Comparison of ENCODE assay signal across 17 mouse cellular contexts in the genomic region with DNA sequence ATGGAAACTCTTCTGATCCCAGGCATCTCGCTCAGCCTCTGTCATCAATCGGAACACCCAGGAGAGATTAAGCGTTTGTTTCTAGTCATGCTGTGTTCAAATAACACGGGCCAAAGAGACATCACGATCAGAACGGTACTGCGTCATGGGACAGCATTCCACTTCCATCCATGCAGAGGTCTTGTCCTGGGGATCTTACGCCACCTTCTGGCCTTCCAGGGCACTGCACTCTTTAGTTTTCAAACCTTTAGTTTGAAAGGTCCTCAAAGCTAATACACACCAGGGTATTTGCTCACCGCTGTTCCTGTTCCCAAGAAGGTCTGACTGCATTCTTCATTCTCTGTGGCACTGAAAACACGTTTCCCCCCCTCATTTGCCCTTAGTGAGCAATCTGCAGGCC.
DNase-seq lines count a peak whose midpoint lies in the region; ATAC-seq and TF ChIP-seq lines count a peak whose summit lies in the region.
"Had no signal": no experiment of that assay in that cellular context is flagged by ENCODE, and none has a peak within 500 bp of the region (broad histone marks: within the 10 kb centered on the region; RNA-seq: fewer than 3 reads in every experiment).

No protein-coding gene starts in this region.

- no peak overlapping the region for H3K27ac ChIP-seq in left cerebral cortex, adult 2 months
- H3K27ac ChIP-seq in cortical plate, adult 2 months (ENCODE audit: insufficient read depth, low read length), result no peak overlapping the region
- H3K27ac ChIP-seq: embryonic facial prominence, embryonic 15.5 days; heart, embryonic 15.5 days had no signal

- TF ChIP-seq POLR2A in cortical plate, adult 2 months (IDR thresholded peaks at IDR 0.05; ENCODE audit: extremely low read depth, insufficient read depth, low read length), result no peak

- no peaks in the 10 kb centered on the region for H3K9me3 ChIP-seq in E14TG2a.4 (ENCODE audit: low read length)
- H3K9me3 ChIP-seq: embryonic facial prominence, embryonic 15.5 days; heart, embryonic 15.5 days had no signal

- H3K27me3 ChIP-seq in E14TG2a.4 (ENCODE audit: insufficient read depth, low read length), result 0 out of 2 replicates have a peak, but pooled peaks cover 3% of the 10 kb centered on the region
- H3K27me3 ChIP-seq: embryonic facial prominence, embryonic 15.5 days; heart, embryonic 15.5 days had no signal

- H3K36me3 ChIP-seq in E14TG2a.4 (ENCODE audit: insufficient read depth, low read length), result no peaks in the 10 kb centered on the region
- H3K36me3 ChIP-seq: embryonic facial prominence, embryonic 15.5 days; heart, embryonic 15.5 days had no signal

- H3K4me1 ChIP-seq in E14TG2a.4 (replicated peaks; ENCODE audit: low read depth, low read length), result peaks cover 9% of the 10 kb centered on the region
- no peaks in the 10 kb centered on the region for H3K4me1 ChIP-seq in cortical plate, adult 2 months (ENCODE audit: control insufficient read depth, insufficient read depth, low read length)

- peak; percentile 29 for TF ChIP-seq CTCF in left cerebral cortex, adult 2 months (IDR thresholded peaks at IDR 0.05)
- peak; percentile 81 for TF ChIP-seq CTCF in E14TG2a.4 (conservative IDR thresholded peaks at IDR 0.05; ENCODE audit: low read length)
- TF ChIP-seq CTCF in cortical plate, adult 2 months (IDR thresholded peaks at IDR 0.05; ENCODE audit: extremely low read depth, insufficient read depth, low read length), result peak; percentile 30; the same call in 1 of the 2 replicates

- intact Hi-C loops in left cerebral cortex, adult 2 months (cut with DNase I), result no loop called here
- intact Hi-C loops in left cerebral cortex, postnatal 14 days (cut with DNase I), result loop anchor here (10.0 kb wide), 1 partner anchor 163 kb away; no protein-coding TSS in a partner anchor

- H3K4me3 ChIP-seq in left cerebral cortex, adult 2 months, result no peak overlapping the region
- no peak overlapping the region for H3K4me3 ChIP-seq in E14TG2a.4 (replicated peaks; ENCODE audit: low read length)
- H3K4me3 ChIP-seq in cortical plate, adult 2 months (ENCODE audit: insufficient read depth, low read length), result no peak overlapping the region
- H3K4me3 ChIP-seq: embryonic facial prominence, embryonic 15.5 days; heart, embryonic 15.5 days had no signal

- no peak for ATAC-seq in cerebellum, adult (ENCODE audit: insufficient number of reproducible peaks, low FRiP score, low TSS enrichment)
- no peak for ATAC-seq in granulocyte monocyte progenitor cell, adult 5-6 weeks (replicated peaks; ENCODE audit: poor library complexity, severe bottlenecking)
- ATAC-seq in activated CD4-positive, CD25-positive, alpha-beta regulatory T cell, adult 4 months, result no peak
- ATAC-seq: midbrain, embryonic 16.5 days had no signal

- peak; percentile 36 for DNase-seq in cerebellum, adult 9-10 months
- no peak for DNase-seq in left cerebral cortex, adult 2 months (ENCODE audit: extremely low spot score in 1 of 2, low spot score in 2 of 2)
- no peak for DNase-seq in left cerebral cortex, postnatal 14 days (ENCODE audit: low spot score in 2 of 2)
- DNase-seq: cerebellum, adult 11-12 months; kidney, adult 11 months; kidney, postnatal 4 days; lung, adult 2 months; right cerebral cortex, postnatal 4 days; thymus, postnatal 14 days had no signal

Comparison
In these comparisons a context has a peak if more than half of its experiments do, and no peak if none do; other contexts are left out.
1. CTCF ChIP-seq: peak in every context shown above with its lines; median percentile 81 in E14TG2a.4; 30 in cortical plate, adult 2 months; 29 in left cerebral cortex, adult 2 months.